Mouse (Mus musculus) cerebellum, adult 11-12 months (tissue): Measurements from ENCODE around the gene Diexf.

Experiments
- DNase-seq: peaks from one replicate; pipeline ENCODE4 v3.0.0; 2022

Diexf gene

DNA sequence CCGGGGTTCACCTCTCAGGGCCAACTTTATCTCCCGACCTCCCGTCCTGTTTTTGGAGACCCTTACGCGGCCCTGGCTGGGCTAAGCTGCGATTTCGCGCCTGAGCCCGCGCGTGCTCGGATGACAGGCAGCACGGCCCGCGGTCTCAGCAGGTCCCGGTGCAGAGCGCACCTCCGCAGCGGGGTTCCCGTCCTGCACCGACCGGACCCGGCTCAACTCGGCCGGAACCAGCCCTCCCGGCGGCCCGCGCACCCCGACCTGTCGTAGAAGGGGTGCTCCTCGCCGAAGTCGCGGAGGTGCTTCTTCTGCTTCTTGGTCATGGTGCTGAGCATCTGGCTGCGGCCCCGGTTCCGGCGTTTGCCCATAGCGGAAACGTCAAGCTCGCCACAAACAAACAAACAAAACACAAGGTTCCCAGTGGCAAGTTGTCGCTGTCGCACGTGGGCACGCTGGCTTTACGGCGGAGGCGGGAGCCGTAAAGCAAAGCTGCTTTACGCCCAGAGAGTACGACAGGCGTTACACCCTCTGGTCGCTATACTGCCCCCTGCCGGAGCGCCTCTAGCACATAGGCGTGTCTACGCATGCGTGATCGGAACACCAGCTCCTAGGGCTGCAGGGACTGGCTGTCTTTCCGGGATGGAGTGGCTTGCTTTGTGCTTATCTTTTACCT lies at the start of gene Diexf:
TSS of gene Diexf (minus strand) at position 487 of the 670 bp plus-strand sequence.
- DNase-seq: peak; percentile 94

DNA sequence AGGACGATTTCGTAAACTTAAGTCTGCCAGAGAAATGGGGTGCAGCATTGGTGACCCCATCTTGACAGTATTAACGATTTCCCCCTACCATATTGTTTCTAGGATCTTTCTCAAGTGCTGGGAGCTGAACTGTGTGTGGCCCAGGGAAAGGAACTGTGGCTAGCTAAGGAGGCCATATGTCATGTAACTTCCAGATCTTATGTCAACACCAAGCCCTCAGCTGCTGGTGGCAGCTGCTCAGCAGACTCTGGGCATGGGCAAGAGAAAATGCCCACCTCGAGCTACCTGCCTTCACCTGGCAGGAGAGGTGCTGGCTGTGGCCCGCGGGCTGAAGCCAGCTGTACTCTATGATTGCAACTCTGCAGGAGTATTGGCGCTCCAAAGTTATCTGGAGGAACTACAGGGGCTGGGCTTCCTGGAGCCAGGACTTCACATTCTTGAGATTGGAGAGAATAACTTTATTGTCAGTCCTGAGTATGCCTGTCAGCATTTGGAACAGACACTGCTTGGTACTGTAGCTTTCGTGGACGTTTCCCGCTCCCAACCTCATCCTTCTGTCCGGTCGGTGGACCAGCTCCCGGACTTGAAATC lies 44.2 kb upstream of the Diexf start:
- DNase-seq: no peak

DNA sequence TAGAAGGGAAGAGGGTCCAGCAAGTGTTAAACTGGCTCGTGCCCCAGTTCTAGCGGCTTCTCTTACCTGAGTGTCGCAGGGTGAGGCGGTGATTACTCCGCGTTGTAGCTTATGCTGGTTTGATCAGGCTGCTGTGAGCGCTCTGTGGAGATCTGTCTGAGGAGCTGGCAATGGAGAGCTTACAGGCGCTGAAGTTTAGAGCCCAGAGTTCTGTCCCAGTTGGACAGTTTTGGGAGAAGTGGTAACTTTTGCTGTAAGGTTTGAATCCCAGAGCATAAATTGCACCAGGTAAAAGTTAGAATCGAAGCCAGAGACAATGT lies 43.7 kb upstream of the Diexf start:
- no peak for DNase-seq

DNA sequence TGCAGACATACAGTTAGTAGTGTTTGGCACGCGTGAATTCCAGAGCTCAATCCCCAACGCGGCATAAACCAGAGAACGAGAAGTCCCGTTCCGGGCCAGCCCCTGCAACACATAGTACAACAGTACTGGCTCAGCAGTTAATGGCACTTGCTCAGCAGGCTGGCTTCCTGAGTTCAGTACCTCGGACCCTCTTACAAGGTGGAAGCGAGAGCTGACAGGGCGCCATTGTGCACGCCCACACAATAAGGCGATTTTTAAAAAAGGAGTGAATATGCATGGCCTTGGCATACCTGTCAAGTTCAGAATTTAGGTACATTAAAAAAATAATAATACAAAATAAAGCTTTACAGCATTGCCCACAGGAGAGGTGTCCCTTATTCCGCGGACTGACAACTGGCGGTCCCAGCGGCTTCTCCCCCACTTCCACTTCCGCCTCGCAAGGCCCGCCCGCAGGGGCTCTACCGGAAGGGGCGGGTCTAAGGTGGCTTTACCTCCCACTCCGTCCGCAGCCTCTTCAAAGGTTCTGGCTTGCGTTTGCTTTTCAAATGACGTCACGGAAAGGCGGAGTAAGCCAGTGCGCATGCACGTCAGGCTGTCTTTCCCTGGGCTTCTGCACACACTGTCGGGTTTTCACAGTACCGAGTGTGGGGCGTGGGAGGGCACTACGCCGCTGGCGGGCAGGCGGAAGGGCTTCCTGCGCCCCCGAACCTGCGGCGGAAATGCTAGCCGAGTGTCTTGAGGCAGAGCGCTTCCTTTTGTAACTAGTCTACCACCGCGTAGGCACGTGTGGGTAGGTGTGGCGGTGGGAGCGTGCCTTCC lies 43.1 kb upstream of the Diexf start:
- DNase-seq: peak; percentile 97

DNA sequence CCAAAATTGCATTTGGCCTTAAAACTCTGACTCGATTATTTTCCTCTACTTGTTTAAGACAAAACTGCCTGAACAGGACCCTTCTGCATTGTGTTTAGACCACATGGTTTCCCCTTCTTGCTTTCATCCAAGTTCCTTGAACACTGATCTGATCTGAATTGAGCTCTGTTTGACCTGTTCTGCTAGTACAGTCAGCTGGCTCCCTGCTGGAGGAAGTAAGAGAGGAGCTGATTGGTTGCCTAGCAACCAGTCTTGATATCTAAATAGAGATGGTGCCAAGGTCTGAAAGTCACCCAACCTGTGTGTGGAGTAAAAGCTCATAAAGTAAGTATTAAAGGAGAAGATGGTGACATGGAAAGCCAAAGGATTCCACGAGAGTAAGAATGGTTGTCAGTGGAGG lies 39.8 kb upstream of the Diexf start:
- no peak for DNase-seq

DNA sequence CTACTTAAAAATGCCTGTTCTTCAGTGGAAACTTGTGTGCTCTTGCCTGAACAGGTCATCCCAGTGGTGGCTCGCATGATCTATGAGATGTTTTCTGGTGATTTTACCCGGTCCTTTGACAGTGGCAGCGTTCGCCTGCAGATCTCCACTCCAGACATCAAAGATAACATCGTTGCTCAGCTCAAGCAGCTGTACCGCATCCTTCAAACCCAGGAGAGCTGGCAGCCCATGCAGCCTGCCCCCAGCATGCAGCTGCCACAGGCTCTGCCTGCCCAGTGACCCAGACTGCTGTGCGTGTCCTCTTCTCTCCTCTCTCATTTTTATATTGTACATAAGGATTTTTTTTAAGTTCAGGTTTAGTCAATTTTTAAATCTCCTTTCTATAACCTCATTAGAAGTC lies 39.2 kb upstream of the Diexf start:
- no peak for DNase-seq

DNA sequence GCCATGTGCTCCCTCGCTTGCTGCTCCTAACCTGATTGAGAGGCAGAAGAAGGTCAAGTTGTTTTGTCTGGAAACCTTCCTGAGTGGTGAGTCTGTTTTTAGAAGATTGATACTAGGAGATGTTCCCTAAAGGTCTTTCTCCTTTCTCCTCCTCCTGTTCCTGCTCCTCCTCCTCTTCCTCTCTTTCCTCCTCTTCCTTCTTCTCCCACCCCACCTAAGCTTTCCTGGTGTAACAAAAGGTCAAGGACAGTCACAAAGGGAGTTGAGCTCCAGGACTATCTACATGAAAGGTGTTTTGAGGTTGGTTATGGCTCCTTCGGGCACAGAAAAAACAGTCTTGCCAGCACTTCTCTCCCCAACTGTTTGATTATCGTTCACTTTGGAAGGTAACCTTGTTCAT lies 37.7 kb upstream of the Diexf start, which contains the start of gene A130010J15Rik:
TSS of gene A130010J15Rik (plus strand) at position 301 of the 400 bp plus-strand sequence.
- no peak for DNase-seq

DNA sequence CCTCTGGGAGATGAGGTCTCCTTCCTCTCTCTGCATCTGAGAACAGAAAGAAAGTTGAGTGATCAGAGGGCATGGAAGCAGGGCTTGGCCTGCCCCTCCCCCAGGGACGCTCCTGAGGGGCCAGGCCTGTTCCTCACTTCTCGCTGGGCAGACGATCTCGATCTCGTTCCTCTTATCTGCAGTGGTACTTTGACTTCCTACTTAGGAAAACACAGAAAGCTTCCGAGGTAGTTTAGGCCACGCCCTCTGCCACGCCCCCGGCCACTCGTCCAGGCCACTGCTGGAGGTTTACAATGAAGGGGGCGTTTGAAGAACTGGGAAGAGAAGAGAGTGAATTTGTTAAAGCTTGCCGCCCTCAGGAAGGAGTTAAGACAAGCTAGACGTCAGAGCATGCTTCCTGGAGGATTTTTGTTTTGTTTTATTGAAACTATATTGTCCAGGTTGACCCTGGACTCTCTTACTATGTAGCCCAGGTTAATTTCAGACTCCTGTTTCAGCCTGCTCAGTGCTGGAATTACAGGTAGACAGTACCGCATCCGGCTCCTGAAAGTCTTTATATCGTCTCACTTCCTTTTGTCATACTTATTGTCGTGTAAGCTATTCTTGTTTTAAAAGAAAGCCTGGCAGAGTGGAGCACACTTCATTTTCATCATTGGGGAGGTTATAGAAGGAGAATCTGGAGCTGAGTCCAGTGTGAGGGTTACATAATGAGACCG lies 30.4 kb upstream of the Diexf start:
- DNase-seq: no peak

DNA sequence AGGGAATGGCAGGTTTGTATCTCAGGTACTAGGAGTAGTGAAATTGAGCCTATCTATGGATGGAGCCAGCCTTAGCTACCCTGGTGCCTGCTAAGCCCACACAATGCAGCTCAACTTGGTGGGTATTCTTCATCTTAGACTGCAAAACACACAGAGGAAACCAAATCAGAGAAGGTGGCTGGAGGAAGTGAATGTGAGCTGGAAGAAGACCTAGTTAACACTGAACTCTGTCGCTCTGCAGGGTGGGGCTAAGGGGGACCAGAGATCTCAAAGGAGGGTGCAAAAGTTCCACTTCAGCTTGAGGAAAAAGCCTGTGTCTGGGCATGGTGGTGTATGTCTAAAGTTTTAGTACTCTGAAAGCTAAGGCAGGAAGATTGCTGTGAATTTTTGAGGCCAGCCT lies 29.5 kb upstream of the Diexf start:
- no peak for DNase-seq

DNA sequence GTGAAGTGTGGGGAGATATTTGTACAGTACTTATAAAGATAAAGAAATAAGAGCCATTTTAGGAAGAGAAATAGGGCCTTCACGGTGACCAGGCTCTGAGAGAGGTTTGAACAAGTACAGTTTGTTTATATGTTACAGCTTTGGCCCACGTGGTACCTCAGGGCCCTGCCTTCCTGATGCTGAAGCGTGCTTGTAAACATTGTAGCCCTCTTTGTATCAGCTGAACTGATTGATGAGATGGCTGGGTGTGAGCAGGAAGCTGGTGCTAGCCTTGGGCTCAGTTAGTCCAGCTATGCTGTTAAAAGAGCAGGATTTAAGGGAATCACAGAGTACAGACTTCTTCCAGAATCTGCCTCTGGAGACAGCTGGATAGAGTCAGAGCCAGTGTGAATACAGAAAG lies 29.1 kb upstream of the Diexf start:
- DNase-seq: no peak

DNA sequence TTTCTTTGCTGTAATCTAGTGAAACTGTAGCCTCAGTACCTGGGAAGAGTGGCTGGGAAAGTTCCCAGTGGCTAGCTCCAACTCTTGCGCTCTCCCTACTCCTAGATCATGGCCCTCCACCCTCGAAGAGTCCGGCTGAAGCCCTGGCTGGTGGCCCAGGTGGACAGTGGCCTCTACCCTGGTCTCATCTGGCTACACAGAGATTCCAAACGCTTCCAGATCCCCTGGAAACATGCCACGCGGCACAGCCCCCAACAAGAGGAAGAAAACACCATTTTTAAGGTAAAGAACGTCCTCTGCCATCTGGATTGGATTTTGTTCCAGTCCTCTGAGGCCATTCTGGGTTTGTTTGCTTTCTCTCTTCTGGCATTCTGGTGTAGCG lies 27.0 kb upstream of the Diexf start:
- no peak for DNase-seq

DNA sequence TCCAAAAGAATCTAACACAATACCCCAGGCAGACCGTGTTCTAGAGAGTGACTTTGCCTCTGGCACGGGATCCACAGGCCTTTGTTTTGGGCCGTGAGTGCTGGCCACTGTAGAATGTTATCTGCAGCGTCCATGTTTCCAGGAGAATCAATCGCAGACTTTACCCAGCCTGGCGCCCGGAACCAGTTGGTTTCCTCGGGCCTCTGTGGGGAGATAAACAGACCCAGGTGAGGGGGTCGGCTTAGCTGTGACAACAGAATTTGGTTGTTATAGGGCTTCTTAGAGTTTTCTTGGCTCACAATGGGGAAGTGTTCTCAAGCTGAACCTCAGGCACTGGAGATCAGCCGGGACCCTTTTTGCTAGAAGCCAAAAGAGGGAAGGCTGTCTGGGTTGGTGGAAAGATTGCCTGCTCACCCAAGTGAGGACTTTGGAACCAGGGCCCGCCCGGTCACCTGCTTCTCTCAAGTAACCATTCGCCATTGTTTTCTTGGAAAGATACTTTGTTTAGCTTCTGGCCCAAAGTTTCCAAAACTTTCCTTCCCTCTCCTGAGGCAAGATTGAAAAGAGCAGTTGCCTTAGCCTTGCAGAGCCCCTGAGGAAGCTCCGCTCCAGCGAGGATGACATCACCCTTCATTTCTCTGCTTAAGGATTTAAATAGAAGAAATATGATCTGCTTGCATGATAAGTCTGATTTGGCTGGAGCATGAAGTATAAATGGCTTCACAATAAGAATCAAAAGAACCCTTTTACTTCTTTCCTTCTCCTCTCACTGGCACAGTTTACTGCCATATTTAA lies 26.4 kb upstream of the Diexf start:
- DNase-seq: no peak

DNA sequence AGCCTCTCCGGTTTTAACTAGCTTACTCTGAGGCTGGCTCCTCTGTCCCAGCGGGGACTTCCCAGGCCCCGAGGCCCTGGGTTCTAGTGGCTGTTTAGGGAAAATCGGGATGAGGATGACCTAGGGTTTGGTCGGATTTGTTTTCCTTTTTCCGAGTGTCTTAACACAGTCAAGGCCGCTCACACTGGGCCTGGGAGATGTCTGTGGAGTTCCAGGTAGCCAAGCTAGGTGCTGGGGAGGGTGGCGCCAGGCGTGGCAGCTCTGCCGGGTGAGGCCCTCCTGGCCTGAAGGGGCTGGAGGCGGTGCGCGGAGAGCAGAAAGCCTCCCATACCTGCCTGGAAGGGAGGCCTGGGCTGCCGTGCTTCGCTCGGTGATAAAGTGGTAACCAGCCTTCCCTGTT lies 23.5 kb upstream of the Diexf start:
- no peak for DNase-seq

DNA sequence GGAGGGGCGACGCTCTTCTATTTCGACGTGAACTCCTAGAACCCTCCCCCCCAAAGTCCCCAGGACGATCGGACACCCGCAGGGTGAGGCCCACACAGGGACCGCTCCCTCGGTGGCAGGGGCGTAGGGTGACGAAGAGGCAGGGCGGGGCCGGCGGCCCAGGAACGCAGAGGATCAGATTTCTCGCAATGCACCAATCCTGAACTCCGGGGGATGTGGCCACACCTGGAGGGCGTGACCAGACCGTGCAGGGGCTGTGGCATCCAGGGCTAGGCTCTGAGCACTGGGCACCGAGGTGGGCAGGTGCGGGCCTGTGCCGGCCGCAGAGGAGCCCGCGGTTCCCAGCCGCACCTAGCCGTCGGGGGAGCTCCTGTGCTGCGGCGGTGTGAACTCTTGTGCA lies 22.8 kb upstream of the Diexf start, which contains the start of gene Irf6:
TSS of gene Irf6 (plus strand) at position 240 of the 400 bp plus-strand sequence.
- no peak for DNase-seq

DNA sequence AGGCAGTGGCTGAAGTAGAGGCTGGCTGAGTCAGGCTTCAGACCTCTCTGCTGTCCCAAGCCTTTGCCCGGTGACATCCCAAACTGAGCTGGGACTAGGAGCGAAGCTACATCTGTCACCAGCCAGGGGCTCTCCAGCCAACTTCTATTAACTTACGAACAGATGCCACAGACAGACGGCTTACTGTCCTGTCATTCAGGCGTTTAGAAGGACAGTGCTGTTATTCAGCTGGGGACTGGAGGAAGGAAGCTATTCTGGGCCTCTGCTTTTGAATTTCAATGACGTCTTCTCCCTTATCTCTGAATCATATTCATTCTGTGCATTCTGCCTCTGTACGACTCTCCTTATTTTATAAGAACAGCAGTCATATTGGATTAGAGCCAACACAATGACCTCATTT lies 21.1 kb upstream of the Diexf start:
- no peak for DNase-seq

DNA sequence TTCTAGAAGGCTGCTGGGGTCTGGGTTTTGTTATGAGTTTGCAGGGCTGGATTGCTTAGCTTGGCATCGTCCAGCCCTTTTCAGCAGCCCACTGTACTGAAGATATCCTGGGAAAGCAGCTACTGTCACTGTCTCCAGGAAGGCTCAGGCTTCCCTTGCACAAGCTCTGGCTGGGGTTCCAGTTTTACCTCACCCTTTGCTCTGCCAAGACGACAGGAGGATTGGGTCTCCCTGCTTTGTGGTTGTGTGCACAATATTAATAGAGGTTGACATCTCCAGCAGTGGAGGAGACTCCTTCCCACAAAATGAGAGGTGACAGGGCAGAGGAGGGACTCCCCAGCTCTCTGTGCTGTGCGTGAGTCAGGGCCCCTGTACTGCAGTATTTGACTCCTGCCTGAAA lies 19.2 kb upstream of the Diexf start:
- DNase-seq: no peak

DNA sequence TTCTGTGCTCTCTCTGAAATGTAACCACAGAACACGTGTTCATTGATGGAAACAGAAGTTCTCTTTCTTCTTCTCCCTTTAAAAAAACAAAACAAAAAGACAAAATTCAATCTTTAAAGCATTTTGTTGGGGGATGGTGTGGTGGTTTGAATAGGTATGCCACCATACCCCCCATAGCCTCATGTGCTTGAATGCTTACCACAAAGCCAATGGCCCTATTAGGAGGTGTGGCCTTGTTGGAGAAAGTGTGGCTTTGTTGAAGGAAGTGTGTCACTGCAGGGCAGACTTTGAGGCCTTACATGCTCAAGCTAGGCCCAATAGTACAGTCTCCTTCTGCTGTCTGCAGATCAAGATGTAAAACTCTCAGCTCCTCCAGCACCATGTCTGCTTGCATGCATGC lies 16.3 kb upstream of the Diexf start:
- no peak for DNase-seq

DNA sequence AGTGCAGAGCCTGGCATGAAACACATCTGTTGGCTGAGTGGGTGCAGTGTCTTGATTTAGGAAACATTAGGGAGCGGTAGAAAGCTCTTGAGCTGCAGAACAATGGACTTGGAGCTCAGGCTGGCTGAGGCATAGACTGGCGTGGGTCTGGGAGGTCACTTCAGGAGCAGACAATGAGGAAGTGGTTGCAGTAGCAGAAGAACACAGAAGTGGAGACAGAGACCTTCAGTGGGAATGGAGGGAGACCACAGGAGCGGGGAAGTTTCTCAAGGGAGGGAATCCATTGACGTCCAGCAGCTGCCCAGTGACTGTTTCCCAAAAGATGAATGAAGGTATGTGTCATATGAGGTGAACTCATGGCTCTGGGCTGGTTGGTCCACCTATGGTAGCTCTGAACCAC lies 15.0 kb upstream of the Diexf start:
- no peak for DNase-seq

DNA sequence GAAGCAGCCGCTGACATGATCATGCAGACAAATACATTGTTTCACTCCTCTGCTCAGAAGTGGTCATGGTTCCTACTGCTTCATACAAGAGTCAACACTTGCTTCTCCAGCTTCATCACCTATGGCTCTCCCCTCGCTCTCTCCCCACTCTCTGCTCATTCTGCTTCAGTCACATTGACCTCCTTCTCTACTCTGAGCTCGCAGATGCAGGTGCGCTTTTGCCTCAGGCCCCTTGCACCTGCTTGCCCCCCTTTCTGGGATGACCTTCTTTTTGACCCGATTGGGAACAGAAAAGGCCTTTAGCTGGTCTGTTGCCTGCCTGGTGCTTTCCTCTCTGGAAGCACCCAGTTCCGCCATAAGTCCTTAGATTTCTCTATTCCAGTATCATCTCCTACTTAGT lies 14.4 kb upstream of the Diexf start:
- peak; percentile 31 for DNase-seq

DNA sequence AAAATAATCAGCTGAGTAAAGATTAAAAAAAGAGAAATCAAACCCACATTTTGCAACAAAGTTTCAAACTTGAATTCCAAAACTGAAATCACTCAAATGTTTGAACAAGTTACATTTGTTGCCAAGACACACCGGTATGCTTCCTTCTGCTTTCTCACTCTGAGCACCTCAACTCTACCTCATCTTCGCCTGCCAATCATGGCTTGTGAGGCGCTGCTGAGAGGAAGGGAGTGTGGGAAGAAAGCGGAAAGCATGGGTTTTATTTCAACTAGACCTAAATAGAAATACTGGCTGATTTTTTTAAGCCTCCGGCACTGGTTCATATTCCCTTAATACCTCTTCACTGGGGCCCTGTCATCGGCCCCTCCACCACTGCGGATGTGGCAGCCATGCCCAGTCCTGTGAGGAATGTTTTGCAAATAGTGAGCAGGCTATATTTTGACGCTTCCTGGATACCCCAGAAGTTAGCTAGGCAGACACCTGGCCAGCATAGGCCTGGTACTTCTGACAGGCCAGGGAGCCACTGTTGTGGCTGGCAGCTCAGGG lies 12.5 kb upstream of the Diexf start:
- DNase-seq: no peak

DNA sequence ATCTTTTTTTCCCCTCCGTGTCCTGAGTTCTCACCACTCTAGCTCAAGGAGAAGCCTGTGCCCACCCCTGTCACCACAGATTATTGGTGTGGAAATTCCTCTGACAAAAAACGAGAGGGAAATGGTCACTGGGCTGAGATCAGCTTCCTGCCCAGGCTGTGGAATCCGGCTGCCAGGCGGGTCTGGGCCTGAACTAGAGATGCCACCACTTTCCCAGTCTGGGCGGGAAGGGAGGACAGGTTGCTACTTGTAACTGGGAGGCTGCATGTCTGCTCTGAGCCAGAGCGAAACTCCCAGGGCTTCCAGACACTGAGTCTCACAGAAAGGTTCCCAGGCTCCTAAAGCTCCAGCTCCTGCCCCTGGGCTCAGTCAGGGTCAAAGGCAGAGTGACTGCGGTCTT lies 11.0 kb upstream of the Diexf start:
- no peak for DNase-seq

DNA sequence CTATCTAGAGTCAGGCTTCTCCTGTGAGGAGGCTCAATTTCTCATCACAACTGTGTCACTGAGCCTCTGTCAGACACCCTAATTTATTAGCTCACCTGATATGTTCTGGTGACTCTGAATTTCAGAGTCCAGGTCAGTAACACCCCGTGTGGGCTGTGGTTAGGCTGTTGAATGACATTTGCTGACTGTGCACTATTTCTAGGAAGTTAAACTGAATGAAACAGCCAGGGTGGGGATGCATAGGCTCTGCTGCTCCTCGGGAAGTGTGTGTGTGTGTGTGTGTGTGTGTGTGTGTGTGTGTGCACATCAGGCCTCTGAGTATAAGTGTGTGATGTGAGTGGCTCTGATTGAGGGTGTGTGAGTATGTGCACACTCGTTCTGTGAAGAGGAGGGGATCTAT lies 8.6 kb upstream of the Diexf start:
- DNase-seq: no peak

DNA sequence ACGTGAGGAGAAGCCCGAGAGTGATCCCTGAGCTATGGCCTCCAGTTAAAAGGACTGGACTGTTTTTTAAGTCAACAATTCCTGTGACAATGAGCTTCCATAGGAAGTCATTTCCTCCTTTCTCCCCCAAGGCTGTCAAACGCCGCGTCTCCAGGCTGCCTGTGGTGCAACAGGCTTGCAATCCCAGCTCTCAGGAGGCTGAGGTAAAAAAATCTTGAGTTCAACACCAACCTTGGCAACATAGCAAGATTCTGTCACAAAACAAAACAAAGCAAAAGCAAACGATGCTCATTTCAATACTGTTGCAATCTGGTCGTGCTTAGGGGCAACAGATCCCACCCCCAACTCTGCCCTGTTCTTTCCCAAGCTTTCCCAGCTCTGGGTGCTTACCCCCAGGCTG lies 8.0 kb upstream of the Diexf start:
- no peak for DNase-seq
